Mouse (Mus musculus) erythroblast, embryonic 14.5 days (primary cell): ENCODE data around the gene Unc45b.

Experiments used
- GATA1 ChIP-seq: IDR thresholded peaks from 2 replicates; pipeline ENCODE4 v1.6.1; 2012; ENCODE audit warnings: low read length, inconsistent platforms, mixed read lengths
- TAL1 ChIP-seq: IDR thresholded peaks from 3 replicates; pipeline ENCODE4 v1.6.1; 2012; ENCODE audit warnings: low read length, inconsistent platforms, mixed read lengths

DNA sequence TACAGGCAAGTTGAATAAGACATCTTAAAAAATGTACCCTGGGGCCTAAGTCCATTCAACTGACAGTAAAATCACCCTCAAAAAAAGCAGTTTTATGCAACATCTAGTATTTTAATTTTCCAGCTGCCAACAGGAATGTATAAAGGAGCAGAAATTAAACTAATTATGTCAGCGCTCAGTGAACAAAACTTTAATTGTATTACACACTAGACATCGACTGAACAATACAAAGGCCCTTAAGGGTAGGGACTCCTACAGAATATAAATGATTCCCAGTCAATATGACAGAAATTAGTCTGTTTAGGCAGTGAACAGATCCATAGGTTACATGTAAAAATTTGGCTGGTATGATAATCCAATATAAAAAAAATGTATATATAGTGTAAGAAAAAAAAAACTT, 47.3 kb upstream of the Unc45b start:
- TF ChIP-seq GATA1 (no peak), TAL1 (no peak)
